Comparison of ENCODE assay signal across 8 mouse cellular contexts in genomic region chr3:37758124-37758523, GRCm38 (mm10). TPM values are rescaled to one million over a fixed set of nuclear protein-coding genes. Genes with fewer than 3 reads are reported as not detected.
A peak's percentile ranks its signal among the peaks of the same experiment; 100 is the strongest.
DNase-seq lines count a peak whose midpoint lies in the region; ATAC-seq and TF ChIP-seq lines count a peak whose summit lies in the region.

No protein-coding gene starts in this region.

- H3K27me3 ChIP-seq in heart, adult 2 months (ENCODE audit: control insufficient read depth, insufficient read depth, low read length): no peaks in the 10 kb centered on the region
- H3K27me3 ChIP-seq in intestine, postnatal 0 days (replicated peaks; ENCODE audit: control insufficient read depth, insufficient read depth, low read length): no peaks in the 10 kb centered on the region
- no peaks in the 10 kb centered on the region for H3K27me3 ChIP-seq in neural tube, embryonic 14.5 days (ENCODE audit: control insufficient read depth, insufficient read depth, low read length)

- no peak overlapping the region for H3K9ac ChIP-seq in heart, adult 2 months (ENCODE audit: low read depth, low read length)
- H3K9ac ChIP-seq in intestine, postnatal 0 days (ENCODE audit: low read depth, low read length): no peak overlapping the region
- no peak overlapping the region for H3K9ac ChIP-seq in neural tube, embryonic 14.5 days (replicated peaks; ENCODE audit: low read depth, low read length)

- H3K27ac ChIP-seq in heart, adult 2 months: peak overlapping the region; percentile 88
- peak overlapping the region; percentile 4; the same call in 1 of the 2 replicates for H3K27ac ChIP-seq in intestine, postnatal 0 days (ENCODE audit: low read depth, low read length)
- 0 out of 2 replicates have a peak overlapping the region, but pooled peaks have one; percentile 16 for H3K27ac ChIP-seq in neural tube, embryonic 14.5 days (ENCODE audit: low read depth, low read length)

- H3K79me2 ChIP-seq in heart, adult 2 months (replicated peaks; ENCODE audit: control insufficient read depth, insufficient read depth, low read length): no peaks in the 10 kb centered on the region

- no peak for DNase-seq in cerebellum, postnatal 4 days (ENCODE audit: low spot score in 2 of 2)
- DNase-seq in cerebellum, postnatal 25 days: peak; percentile 52 to 54
- DNase-seq in heart, adult 2 months: peak; percentile 75 to 82
- DNase-seq in lung, adult 18-20 months: peak; percentile 67 to 81
- DNase-seq in layer of hippocampus, adult 18-20 months (ENCODE audit: low spot score in 2 of 2): no peak

- peak overlapping the region; percentile 28 for H3K4me3 ChIP-seq in heart, adult 2 months
- H3K4me3 ChIP-seq in intestine, postnatal 0 days (ENCODE audit: low read depth, low read length): no peak overlapping the region
- no peak overlapping the region for H3K4me3 ChIP-seq in neural tube, embryonic 14.5 days (ENCODE audit: low read depth, low read length)

- no peaks in the 10 kb centered on the region for H3K9me3 ChIP-seq in intestine, postnatal 0 days (ENCODE audit: control insufficient read depth)
- no peaks in the 10 kb centered on the region for H3K9me3 ChIP-seq in neural tube, embryonic 14.5 days (ENCODE audit: control insufficient read depth, low read length)

- 5% methylated on average over 12 of the region's 12 CpGs for WGBS in heart, adult 2 months
- 12% methylated on average over 12 of the region's 12 CpGs for WGBS in intestine, postnatal 0 days
- WGBS in neural tube, embryonic 14.5 days: 3% methylated on average over 12 of the region's 12 CpGs

- H3K4me1 ChIP-seq in heart, adult 2 months (ENCODE audit: control insufficient read depth, insufficient read depth, low read length): peaks cover 17% of the 10 kb centered on the region
- no peaks in the 10 kb centered on the region for H3K4me1 ChIP-seq in intestine, postnatal 0 days (replicated peaks; ENCODE audit: control insufficient read depth, insufficient read depth, low read length)
- H3K4me1 ChIP-seq in neural tube, embryonic 14.5 days (ENCODE audit: control insufficient read depth, insufficient read depth, low read length): peaks cover 7% of the 10 kb centered on the region; the same call in 1 of the 2 replicates

- H3K4me2 ChIP-seq in intestine, postnatal 0 days (replicated peaks; ENCODE audit: low read depth): peak overlapping the region; percentile 52
- H3K4me2 ChIP-seq in neural tube, embryonic 14.5 days (ENCODE audit: low read depth, low read length): peak overlapping the region; percentile 38; the same call in 1 of the 2 replicates

- TF ChIP-seq EP300 in heart, adult 2 months (IDR thresholded peaks at IDR 0.05; ENCODE audit: insufficient read depth, low read depth, low read length): peak; percentile 99

- no peak for TF ChIP-seq POLR2A in heart, adult 2 months (IDR thresholded peaks at IDR 0.05; ENCODE audit: insufficient read depth, low read depth, low read length)

- no peaks in the 10 kb centered on the region; the same call in 1 of the 2 replicates for H3K36me3 ChIP-seq in heart, adult 2 months (ENCODE audit: control insufficient read depth, insufficient read depth, low read length)
- no peaks in the 10 kb centered on the region for H3K36me3 ChIP-seq in intestine, postnatal 0 days (ENCODE audit: control insufficient read depth, insufficient read depth)
- no peaks in the 10 kb centered on the region for H3K36me3 ChIP-seq in neural tube, embryonic 14.5 days (ENCODE audit: control insufficient read depth, insufficient read depth, low read length)

- peak; percentile 74 for ATAC-seq in cerebellum, adult (ENCODE audit: insufficient number of reproducible peaks, low FRiP score, low TSS enrichment)
- peak; percentile 59 for ATAC-seq in intestine, postnatal 0 days
- peak; percentile 90 for ATAC-seq in neural tube, embryonic 14.5 days (ENCODE audit: low read depth)

- intact Hi-C loops in heart, adult 2 months (cut with DNase I): loop anchor here (1.0 to 5.0 kb wide), 10 partner anchors 11 to 286 kb away; no protein-coding TSS in a partner anchor

- TF ChIP-seq CTCF in heart, adult 2 months (IDR thresholded peaks at IDR 0.05): 0 out of 2 replicates have a peak, but pooled peaks have one; percentile 15
- peak; percentile 51 for TF ChIP-seq CTCF in intestine, postnatal 0 days (IDR thresholded peaks at IDR 0.05; ENCODE audit: low read depth)

RNA-seq across cellular contexts. Expression of gene Gm5148, which starts 33.8 kb away (rescaled TPM):
- under 1 TPM in 1 of 2 experiments, not detected in 1; 0.25 TPM for total RNA-seq in heart, adult 2 months (2021)
- 0.44 and 0.57 TPM in 2 replicates for polyA plus RNA-seq in heart, adult 2 months (2012; rRNA removed)
- 4.5 and 5.7 TPM in 2 replicates for polyA plus RNA-seq in intestine, postnatal 0 days (2015; fragmentation: Nextera tagmentation; extraction: Ambion mirVana)
- polyA plus RNA-seq in neural tube, embryonic 14.5 days (2014; fragmentation: Nextera tagmentation; extraction: Ambion mirVana): 9.7 and 15.4 TPM in 2 replicates
- 1 to 10 TPM; 3.9 to 4.8 TPM for total RNA-seq in layer of hippocampus, adult 18-20 months (2021)

Comparison
In these comparisons a context has a peak if more than half of its experiments do, and no peak if none do; other contexts are left out.
1. DNase-seq: peak in cerebellum, postnatal 25 days (2 of 2), heart, adult 2 months (2 of 2) and lung, adult 18-20 months (2 of 2); none in cerebellum, postnatal 4 days (0 of 2) and layer of hippocampus, adult 18-20 months (0 of 2).
2. H3K27ac ChIP-seq: peak in every context shown above with its lines; median percentile 88 in heart, adult 2 months; 16 in neural tube, embryonic 14.5 days; 4 in intestine, postnatal 0 days.
3. Peak in every context shown above with its lines, with median percentiles within 50 percentile points of each other: ATAC-seq.